Mouse (Mus musculus) frontal cortex, postnatal 36 days (tissue): ENCODE results near the gene Hyal4.
A peak's percentile ranks its signal among the peaks of the same experiment; 100 is the strongest.

ENCODE experiments used
- DNase-seq, 2 experiments: peaks; one replicate each; pipeline ENCODE4 v3.0.0; 2022; ENCODE audit warnings: low spot score in 2 of 2

Gene Hyal4

DNA sequence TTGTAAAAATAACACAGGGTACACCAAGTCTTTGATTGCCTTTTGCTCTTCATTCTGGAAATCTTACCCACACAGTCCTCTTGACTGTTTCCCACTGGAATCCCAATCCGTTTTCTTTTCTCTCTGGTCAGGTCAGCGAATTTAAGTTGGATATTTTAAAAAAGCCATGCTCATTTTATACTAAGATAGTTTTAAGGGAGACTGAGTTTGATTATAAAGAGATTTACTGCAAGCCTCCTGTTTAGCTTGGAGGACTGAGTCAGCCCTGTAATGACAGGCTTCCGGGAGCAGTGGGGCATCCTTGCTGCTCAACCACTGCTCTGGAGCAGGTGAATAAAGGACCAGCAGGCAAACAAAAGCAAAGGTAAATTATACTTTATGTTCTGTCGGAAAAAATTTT lies at the start of gene Hyal4:
Gene Hyal4 (plus strand): TSS at position 301 of the 400 bp plus-strand sequence.
- no peak for DNase-seq

DNA sequence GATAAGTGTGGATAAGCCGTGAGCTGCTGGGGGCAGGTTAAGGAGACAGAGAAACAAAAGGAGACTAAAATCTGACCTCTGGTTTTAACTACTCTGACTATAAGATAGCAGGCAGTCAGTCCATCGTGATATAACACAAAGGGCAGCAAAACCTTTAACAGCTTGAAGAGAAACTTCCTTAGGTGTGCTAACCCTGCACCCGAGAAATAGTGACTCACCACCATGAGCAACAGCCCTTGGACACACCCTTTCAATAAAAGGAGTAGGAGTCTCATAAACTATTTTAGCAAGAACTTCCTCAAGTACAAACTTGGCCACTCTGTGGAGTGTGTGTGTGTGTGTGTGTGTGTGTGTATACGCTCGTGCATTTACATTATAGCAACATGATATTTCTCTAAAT lies 41.0 kb upstream of the Hyal4 start:
- no peak for DNase-seq

DNA sequence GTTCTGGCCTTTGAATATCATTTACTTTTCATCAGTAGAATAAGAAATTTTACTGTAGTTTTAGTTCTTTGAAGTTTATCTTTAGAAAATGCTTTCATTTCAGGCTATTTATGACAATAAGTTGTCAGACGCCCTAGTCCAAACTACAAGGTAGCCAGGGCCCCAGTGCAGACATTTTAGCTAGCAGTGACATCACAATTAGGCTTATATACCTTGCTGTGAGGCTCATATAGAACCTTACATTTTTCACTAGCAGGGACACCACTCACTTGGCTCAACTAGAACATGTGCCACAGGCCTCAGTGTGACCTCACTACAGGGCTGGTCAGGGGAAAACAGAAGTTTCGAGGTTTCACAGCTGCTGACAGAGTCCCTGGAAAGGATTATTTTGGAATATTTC lies 40.6 kb upstream of the Hyal4 start:
- no peak for DNase-seq

DNA sequence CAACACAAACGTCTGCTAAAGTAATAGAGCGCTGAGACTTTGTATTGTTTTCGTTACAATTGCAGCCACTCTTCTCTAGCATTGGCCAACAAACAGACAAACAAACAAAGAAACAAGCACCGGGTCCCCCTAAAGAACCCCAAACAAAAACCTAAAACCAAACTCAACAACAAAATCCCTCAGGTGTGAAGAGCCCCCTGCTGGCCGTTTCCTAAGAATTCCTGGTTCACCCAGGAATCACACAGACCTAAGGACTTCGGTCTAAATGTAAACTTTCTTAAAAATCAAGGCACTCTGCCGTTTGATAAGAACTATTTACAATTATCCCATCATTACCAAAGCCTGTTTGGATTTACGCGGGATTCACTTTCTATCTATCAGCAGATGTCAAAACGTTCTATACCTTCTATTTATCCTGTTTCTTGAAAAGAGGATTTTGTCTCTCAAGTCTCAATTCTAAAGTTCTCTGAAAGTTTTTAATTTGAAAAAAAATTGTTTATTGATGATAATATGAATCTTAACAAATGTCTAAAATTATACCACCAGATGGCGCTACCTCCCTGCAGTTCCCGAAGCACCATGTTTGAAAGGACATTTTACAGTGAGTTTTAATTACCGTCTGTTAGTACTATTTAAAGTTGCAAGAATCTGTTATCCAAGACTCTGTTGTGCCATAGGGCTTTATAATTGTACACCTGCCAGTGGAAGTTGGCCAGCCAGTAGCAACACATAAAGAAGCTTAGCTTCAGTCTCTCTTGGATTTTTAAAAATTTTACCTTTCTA lies 26.6 kb upstream of the Hyal4 start:
- peak in 1 of 2 experiments; percentile 40 for DNase-seq

DNA sequence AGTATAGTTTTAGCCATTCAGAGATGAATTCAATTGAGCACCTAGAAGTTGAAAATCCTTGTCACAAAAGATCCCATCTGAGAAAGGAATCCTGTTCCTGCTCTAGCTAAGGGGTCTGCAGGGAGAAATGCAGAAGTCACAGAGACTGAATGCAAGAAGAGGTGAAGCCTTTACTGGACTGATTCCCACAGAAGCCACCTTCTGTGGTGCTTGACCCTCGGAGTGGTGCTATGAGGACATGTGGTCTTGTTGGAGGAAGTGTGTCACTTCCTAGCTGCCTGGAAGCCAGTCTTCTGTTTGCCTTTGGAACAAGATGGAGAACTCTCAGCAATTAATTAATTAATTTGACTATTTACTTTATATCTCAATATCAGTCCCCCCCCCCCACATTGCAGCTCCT lies 20.0 kb upstream of the Hyal4 start:
- DNase-seq = no peak

DNA sequence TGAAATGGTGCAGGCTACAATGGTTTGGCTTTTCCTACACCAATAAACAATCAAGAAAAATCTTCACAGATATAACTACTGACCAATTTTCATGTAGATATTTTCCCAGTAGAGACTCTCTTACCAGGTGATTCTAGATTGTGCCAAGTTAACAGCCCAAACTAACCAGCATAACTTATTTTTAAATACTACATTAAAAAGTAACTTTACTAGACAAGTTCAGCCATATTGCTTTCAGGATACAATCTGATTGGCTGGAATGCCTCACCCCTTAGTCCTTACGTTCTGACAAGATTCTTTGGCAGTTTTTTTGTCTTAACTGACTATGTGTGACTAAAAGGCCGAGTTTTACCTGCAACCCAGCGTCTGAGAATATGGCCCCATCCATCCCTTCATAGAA lies 15.2 kb upstream of the Hyal4 start, which contains the start of gene Hyal6:
Gene Hyal6 (plus strand): TSS at position 301 of the 400 bp plus-strand sequence.
- DNase-seq = no peak

DNA sequence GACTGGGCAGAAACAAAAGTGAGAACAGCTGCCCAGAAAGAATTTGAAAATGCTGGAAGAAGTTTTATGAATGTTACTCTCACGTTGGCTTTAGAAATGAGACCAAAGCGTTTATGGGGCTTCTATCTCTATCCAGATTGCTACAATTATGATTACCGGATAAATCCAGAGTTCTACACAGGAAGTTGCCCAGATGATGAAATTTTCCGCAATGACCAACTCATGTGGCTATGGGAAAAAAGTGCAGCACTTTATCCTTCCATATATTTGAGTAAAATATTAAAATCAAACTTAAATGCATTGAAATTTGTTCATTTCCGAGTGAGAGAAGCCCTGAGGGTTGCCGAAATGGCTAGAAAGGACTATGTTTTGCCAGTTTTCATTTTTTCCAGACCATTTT lies 13.6 kb upstream of the Hyal4 start:
- no peak for DNase-seq

DNA sequence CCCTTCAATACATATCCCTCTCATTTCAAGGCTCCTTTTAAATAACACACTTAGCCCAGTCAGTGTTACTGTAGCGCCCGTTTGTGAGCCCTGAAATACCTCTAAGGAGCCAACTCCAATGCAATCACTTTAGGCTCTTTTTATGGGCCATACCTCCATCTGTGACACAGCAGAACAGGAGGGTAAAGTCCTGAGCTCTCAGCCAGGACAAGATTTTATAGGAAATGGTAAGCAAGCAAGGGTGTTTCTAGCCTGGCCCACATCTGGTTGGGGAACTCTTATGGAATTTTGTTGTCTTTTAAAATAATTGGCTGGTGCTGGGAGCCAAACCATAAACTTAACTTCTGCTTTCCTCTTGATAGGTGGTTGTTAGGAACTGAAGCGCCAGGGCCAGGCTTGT lies 11.2 kb downstream of the Hyal4 start:
- DNase-seq = no peak

DNA sequence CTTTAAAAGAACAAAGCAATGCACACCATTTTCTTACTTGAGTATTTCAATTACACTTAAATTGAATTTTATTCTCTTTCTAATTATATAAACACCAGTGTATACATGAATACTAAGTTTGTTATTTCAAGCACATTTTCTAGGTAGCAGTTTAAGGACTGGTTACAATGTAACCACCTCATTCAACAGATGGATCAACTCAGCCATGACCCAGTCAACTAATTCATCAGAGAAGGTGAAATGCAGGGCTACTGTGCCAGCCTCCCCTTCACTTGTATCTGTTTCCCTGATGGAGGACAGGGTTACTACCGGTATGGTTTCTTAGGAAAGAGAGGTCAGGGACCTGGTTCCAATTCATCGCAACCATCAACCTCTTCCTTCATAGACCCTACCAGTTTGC lies 18.1 kb downstream of the Hyal4 start:
- DNase-seq = no peak

DNA sequence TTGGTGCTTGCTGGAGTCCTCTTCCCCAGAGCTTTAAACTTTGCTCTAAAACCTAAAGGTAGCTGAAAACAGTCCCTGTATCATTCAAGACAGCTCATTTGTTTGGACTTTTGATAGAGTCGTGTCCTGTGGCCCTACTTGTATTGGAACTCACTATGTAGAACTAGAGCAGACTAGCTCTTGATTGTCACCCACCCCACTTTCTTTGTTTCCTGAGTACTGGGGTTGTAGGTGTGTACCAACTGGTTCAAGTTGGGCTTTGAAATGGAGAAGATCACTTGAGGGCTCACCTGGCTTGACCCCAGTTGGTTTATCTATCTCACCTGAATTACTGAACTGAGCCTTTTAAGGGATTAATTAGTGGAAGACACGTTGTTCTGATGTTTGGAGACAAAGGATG lies 31.1 kb downstream of the Hyal4 start:
- DNase-seq = no peak

DNA sequence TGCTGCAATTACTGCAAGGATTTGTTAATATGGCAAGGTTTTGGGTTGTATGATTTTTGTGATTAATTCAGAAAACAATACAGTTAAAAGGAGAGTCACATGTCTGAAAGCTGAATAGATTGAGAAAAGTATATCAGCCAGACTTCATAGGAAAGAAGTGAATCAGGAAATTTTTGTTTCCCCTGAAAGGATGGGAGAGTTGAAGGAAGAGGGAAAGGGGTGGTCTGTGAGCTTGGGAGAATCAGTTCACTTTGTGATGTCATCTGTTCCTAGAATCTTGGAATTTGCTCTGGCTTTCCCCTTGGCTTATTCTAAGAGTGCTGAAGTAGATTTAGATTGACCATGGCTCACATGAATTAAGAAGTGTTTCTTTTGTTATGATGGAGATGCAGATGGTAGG lies 42.8 kb downstream of the Hyal4 start, which contains the start of gene Spam1:
Gene Spam1 (plus strand): TSS at position 301 of the 400 bp plus-strand sequence.
- DNase-seq = no peak
